Mouse (Mus musculus): Measurements from ENCODE around the gene Cdkl2. TPM values are rescaled to one million over a fixed set of nuclear protein-coding genes. Genes with fewer than 3 reads are reported as not detected.

Cdkl2 gene
- 1 to 10 TPM; 2.6 to 3.4 TPM for polyA plus RNA-seq (2017; shearing (Covaris generic))

DNA sequence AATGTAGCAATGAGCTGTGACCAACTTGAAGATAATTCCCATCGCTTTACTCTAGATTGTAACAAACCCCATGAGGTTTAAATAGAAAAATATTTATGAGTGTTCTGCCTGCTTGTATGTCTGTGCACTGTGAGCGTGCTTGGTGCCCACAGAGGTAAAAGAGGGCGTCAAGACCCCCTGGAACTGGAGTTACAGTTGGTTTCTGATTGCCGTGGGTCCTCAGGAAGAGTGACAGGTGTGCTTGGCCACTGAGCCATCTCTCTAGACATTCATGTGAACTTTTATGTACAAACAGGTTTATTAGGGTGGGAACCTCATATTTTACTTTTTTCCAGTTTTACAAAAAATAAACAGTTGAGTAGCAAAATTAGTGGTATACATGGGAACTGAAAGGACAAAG lies at the start of gene Cdkl2:
TSS of gene Cdkl2 (minus strand) at position 101 of the 400 bp plus-strand sequence.
- no peak for ATAC-seq

DNA sequence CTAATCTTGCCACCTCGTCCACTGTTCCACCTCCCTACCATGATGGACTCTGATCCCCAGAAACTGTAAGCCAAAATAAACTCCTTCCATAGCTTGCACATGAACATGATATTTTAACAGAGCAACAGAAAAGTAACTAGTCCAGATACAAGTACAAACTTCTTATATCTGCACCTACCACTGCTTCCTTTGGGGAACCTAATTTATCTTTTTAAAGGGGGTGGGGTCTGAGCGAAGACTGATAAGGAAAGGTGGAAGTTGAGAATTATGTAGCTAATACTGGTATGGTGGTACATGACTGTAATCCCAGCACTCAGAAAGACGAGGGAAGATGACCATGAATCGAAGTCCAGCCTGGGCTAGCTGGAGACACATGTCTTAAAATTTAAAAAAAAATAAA lies 43.8 kb upstream of the Cdkl2 start:
- no peak for ATAC-seq

DNA sequence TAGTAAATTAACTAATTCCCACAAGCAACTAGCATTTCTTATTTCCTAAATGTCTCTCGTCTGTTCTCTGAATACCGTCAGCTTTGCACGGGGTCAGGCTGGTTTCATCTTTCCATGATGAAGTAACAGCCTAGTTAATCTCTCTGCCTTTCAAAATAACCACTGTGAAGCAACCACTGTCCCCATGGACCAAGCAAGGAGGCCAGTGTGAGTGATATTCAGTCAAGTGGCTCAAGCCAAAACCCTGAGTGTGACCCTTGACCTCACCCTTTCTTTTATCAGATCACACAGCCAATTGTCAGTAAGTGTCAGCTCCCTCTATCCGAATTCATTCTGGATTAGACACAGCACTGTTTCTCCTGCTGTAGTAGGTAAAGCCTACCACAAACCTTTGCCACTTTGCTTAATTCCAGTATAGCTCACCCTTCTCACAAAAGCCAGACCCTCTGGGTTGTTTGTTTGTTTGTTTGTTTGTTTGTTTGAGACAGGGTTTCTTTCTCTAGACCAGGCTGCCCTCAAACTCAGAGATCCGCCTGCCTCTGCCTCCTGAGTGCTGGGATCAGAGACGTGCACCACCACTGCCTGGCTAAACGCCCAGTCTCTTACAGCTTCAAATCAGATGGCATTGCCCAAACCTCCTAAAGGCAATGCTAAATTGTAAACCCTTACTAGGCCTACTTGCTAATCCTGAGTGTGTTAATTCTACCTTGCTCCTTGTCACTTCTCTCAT lies 42.3 kb upstream of the Cdkl2 start:
- ATAC-seq: no peak

DNA sequence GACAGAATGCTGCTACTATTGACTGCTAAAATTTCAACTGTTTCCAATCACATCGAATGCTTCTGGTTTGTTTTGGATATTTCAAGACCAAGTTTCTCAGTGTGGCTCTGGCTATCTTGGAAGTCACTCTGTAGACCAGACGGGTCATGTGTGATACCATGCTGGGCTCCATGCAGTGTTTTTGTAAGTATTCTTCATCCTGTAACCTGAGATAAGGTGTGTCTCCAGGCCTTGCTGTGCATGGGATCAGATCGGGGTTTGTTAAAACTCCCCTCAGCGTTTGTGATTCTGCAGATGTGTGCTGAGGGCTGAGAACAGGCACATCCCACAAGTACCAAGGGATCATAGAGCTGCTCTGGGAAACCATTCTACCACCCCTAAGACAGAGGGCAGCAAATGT lies 41.6 kb upstream of the Cdkl2 start:
- ATAC-seq: no peak

DNA sequence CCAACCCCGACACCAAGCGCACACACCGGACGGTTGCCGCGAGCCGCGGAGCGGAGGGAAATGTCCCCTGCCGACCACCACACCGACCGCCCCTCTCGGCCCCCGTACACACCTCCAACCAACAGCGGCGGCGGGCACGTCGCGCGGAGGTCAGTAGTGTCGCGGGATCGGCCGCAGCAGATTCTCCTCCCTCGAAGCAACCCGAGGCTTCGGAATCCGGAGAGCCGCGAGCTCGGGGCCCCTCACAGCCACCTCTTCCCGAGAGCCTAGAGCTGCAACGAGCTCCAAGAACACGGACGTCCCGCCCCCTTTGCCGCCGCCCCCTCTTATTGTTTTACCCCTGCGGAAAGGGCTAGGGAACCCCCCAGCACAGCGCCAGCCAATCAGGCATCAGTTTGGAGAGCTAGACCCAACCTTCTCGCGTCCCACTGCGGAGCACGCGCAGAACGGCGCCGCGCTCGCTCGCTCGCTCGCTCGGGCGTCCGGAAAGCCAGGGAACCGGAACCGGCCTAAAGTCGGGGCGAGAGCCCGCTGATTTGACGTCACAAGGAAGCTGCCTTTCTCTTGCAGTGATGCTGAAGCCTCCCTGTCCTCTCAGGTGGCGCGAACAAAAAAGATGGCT lies 39.8 kb upstream of the Cdkl2 start, which contains the start of gene G3bp2:
TSS of gene G3bp2 (minus strand) at position 303 of the 622 bp plus-strand sequence.
- ATAC-seq: peak; percentile 91

DNA sequence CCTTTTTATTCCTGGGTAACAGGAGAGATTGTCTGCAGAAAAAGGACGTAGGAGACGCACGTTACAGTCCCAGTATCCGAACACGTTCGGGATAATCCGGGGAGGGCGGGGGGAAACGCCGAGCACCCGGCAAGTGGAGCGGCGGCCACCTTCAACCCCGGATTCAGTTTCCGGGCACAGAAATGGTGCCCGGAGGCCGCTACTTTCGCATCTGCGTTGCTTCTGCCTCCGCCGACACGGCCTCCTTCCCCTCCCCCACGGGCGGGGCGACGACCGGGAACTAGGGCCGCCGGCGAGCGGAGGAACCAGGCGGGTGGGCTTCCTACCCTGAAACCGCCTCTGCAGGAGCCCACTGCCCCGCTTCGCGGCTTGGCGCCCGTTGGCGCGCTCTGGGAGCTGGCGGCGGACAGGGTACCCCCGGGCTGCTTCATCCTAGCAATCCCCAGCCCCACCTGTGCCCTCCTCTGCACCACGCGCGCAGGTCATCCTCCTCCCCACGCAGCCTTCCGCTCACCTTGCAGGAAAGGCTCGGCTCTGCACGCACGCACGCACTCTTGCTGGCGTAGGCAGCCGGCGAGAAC lies 39.2 kb upstream of the Cdkl2 start:
- ATAC-seq: peak; percentile 31

DNA sequence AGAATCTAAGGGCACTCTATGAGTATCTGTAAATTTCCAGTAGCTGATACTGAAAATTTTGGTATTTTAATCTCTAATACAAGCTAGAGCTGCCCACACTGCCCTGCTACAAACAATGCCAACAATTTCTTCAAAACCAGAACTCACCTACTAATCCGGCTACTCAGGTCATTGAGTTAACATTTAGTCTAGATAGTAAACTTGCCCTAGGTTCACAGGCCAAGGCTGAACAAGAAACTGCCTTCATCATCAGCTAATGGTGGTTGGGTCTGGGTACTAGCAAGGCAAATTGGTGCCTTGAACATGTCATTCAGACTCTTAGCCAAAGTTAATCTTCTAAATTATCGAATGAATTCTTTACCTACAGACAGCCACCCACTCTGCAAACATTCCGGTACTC lies 37.6 kb upstream of the Cdkl2 start:
- no peak for ATAC-seq

DNA sequence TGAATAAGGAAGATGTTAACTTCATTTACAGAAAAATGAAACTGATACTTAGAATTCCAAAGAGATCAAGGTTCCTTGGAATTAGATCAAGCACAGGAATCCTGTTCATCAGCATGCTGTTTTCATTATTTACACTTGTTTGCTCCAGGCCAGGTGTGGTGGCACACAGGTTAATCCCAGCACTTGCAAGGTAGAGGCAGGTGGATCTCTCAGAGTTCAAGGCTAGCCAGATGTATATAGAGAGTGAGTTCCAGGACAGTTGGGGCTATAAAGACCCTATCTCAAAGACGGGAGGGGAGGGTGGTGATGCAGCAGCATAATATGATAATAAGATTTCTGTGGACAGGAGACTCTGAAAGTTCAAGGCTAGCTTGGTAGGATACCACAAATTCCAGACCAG lies 36.7 kb upstream of the Cdkl2 start:
- no peak for ATAC-seq

DNA sequence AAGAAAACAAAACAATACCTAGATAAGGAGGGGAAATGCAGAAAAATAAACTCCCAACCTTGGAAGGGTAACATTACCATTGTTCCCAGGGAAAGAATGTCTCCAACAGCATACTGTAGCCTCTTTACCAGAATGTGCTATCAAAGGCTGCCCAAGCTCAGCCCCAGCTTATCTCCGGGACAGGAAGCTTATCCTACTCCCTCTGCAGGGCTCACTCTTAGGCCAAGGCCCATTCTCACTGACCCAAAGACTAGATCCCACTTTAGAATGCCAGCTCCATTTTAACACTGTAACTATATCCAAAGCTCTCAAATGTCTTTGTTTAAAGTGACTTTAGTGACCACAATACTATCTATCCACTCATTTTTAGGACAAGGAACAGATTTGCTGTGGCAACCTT lies 35.6 kb upstream of the Cdkl2 start:
- no peak for ATAC-seq

DNA sequence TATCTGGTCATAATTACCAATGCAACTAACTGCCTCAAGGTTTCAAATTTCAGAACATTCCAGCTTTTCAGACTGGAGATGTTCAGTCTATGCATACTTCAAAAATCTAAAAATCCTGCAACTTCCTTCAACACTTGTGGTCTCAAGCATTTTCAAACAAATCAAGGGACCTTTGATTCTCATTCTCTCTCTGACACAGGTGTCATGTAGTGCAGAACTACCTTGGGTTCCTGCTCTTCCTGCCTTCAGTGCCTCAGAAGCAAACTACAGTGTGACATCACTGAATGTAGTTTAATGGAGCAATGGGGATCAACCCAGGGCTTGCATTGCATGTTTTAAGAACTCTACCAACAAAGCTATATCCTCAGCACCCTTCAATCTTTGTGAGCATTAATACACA lies 35.1 kb upstream of the Cdkl2 start:
- ATAC-seq: no peak

DNA sequence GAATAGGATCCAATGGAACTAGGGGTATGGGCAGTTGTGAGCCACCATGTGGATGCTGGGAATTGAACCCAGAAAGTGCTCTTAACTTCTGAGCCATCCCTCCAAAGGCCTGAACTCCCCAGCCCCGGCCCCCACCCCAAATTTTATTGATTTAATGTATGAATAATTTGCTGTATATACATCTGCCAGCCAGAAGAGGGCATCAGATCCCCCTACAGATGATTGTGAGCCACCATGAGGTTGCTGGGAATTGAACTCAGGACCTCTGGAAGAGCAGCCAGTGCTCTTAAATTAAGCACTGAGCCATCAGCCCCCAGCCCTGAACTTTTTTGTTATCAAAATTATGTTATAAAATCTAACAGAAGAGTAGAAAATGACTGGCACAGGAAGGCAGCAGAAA lies 32.6 kb upstream of the Cdkl2 start:
- no peak for ATAC-seq

DNA sequence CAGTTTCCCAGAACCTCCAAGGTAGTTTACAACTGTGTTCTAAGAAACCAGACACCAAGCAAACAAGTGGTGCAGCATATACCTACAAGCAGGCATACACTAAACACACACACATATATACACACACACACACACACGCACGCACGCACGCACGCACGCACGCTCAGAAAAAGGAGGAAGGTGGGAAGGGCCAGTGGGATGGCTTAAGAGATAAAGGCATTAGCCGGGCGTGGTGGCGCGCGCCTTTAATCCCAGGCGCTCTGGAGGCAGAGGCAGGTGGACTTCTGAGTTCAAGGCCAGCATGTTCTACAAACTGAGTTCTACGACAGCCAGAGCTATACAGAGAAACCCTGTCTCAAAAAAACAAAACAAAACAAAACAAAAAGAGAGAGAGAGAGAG lies 30.4 kb upstream of the Cdkl2 start:
- ATAC-seq: no peak

DNA sequence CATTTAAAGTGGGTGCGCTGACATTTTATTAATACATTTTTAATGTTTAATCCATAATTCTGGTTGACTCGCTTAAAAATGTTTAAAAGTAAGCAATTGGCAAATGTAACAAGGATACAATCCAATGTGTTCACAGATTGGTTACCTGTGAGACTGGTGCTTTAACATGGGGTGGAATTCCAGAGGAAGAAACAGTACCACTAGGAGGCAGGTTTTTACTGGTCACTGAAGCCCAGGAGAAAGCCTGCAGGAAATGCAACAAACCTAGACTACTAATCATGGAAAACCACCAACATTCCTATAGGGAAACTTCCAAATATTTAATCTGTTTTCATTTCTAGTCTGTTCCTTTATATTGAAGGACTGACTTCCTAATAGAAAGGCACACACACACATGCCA lies 19.5 kb upstream of the Cdkl2 start:
- ATAC-seq: no peak

DNA sequence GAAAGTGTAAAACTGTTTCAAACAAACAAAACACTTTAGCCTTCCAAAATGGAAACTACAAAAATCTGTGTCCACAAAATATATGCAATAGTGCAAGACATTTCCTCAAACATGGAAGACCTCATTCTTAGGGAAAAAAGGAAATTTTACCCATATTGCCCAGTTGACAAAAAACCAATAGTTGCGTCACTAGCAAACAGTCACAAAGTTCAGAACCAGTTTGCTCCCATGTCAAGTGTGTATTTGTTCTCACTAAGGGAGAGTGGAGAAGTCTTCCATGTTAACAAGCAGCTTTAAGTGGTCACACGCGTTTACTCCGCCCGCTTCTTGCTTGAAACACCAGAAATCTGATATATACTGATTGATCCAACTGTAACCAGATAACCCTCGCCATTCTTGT lies 9.2 kb upstream of the Cdkl2 start:
- no peak for ATAC-seq

DNA sequence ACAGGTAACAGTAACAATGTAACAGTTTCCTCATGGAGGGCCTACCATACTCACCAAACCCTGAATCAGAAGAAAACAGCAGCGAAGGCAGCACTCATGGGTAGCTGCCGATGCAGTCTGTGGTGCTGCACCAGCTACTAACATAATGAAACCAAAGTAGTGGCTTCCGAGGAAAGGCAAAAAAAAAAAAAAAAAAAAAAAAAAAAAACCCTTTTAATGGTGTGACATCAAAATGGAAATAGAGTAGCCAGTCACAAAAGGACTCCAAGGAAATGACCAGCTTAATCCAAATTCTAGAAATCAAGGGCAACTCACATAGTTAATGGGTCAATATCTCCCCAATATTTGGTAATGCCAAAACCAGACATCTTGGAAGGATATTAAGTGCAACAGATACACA lies 6.7 kb upstream of the Cdkl2 start:
- ATAC-seq: no peak

DNA sequence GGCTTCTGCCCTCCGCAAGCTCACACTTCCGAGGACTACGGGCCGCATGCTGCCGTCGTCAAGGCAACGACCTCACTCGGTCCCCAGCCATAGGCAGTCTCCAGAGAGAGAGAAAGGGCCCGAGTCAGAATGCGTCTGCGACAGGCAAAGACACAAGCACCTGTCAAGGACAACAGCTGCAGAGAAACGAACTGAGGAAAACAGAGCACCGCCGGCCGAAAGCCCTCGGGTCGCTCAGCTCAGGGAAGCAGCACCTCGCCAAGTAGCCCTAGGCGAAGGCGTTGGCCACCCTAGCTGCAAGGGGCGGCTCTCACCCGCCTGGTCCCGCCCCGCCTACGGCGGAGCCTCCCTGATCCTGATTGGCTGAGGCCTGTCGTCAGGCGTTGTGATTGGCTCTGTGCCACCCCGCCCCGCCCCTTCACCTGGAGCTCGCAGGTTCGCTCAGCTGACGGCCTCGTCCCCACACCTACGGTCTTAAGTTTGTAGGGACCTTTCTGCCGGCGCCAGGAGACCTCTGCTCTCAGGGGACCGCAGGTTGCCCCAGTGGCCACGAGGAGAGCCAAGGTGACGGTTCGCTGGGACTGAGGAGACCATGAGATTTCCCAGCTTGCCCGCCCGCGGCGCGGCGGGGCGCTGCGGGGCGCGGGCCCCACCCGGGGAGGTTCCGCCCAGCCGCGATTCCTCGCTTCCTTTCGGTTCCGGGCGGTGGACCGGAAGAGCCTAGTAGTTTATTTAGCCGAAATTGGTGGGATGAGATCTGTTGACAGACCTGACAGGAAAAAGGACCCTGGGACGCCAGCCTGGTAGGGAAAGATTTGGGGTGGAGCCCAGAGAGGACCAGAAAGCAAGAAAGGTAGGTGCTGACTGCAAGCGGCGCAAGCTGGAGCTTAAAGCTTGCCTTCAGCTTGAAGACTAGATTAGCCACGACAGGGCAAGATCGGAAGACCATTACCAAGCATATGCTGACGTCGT lies 1.0 kb downstream of the Cdkl2 start:
- ATAC-seq: peak; percentile 98

DNA sequence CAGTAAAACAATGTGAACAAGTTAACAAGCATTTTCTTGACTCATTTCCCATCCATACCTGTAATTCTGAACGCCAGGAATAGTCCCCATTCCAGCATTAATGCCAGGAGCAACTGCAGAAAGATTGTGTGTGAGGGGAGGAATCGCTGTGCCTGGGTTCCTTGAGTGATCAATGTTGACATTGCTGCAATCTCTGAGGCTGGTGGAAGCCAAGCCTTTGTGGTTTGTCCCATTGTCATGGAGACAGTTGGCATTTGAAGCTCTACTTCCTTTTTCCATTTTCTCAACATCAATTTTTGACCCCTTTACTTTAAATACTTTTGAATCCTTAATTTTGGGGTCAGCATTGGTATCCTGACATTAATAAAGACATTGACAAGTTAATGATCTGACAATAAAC lies 23.7 kb downstream of the Cdkl2 start:
- no peak for ATAC-seq

DNA sequence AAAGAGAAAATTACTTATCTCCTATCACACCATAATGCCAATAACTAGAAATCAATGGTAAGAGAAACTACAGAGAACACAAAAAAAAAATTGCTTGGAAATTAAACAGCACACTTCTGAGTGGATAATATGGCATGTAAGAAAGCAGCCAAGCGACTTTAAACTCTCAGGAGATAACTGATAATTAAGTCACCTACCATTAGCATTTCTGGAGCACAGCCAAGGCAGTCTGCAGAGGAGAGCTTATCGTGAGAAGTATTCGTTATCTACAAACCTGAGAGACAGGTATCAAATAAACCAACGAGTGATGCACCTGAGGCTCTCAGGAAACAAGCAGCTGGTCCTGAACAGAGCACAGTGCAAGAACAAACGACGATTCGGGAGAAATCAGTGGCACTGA lies 31.9 kb downstream of the Cdkl2 start:
- no peak for ATAC-seq

DNA sequence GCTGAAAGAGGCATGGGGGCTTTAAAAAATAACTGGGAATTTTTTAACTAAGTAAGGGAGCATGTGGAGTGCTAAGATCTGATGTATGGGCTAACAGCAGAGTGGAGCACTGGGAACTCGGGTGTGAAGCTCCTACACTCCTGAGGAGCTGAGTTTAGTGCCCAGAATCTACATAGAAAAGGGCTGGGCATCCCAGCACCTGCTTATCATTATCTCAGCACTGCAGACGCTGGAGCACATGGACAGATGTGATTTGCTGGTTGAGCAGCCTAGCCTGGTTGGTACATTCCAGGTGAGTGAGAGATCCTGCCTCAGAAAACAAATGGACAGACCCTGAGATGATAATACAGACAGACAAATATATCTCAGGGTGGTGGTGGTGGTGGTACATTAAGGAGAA lies 33.9 kb downstream of the Cdkl2 start:
- ATAC-seq: no peak

DNA sequence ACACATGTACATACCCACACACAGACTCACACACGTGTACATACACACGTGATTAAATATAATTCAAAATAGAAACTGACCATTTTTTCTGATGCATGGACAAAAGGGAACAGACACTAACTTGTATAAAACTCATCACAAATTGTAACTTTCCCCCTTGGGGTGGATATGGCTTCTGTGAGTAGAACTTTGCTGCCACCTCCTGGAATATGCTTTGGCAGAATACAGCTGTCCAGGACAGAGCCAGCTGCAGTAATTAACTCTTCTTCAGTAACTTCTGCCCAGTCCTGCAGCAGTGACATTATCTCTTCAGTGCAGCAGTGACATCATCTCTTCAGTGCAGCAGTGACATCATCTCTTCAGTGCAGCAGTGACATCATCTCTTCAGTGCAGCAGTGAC lies 40.7 kb downstream of the Cdkl2 start:
- peak; percentile 56 for ATAC-seq

DNA sequence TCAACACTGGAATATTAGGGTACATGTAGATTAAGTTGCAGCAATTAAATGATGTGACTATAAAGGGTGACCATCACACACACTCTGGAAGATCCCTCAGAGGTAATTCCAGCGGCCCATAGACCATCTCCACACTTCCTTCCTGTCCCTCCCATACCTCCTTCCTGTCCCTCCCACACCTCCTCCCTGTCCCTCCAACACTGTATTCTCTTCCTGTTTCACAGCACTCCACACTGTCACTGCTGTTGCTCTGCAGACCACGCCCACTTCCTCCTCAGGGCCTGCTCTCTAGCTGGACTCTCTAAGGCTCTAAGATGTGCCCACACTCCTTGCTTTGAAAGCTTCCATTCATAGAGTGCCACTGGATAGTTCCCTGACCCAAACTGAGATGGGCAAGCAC lies 42.9 kb downstream of the Cdkl2 start:
- ATAC-seq: peak; percentile 82

DNA sequence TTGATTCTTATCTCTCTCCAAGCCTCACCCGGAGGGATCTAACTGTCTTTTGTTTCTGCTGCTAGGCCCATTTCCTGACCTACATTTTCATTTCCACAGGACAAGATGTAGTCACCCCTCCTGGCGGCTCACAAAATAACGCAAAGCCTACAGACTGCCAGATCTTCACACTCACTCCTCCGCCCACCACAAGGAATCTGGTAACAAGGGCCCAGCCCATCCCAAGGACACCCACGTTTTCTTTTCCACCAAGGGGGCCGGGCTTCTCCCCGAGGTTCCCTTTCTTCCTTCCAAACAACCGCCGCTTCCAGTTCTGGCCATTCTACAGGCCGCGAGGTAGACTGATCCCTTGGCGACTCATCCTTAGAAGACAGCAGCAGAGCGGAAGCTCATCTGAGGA lies 49.1 kb downstream of the Cdkl2 start:
- ATAC-seq: no peak

DNA sequence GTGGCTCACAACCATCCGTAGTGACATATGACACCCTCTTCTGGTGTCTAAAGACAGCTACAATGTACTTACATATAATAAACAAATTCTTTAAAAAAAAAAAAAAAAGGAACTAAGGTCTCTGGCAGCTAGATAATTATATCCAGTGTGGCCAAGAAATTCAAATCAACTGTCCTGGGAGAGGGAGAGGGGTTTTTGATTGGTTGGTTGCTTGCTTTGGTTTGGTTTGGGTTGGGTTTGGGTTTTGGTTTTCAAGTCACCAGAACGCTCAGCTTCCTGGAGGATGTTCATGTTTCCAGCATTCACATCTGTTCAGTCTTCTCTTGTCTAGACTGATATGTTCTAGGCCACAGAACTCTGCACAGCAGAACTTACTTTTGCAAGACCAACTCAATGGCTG lies 50.6 kb downstream of the Cdkl2 start:
- ATAC-seq: no peak

All from activated CD4-positive, CD25-positive, alpha-beta regulatory T cell, adult 4 months (primary cell).